Mouse (Mus musculus): ENCODE data around the gene Acsl1. TPM values are rescaled to one million over a fixed set of nuclear protein-coding genes. Genes with fewer than 3 reads are reported as not detected.

Acsl1 gene
- total RNA-seq, 2 experiments from 2014 or later: 41.4 to 45.8 TPM

- H3K4me3 ChIP-seq: no peak overlapping the region
- intact Hi-C loops (cut with DNase I): no loop called here
- no peak for DNase-seq (ENCODE audit: extremely low spot score in 1 of 2, low spot score in 2 of 2)
- TF ChIP-seq CTCF (IDR thresholded peaks at IDR 0.05): no peak
- H3K27ac ChIP-seq: no peak overlapping the region
Observed at GRCm38 (mm10) chr8:46493495-46494170, 22.8 kb downstream of the Acsl1 start.

- intact Hi-C loops (cut with DNase I): no loop called here
- TF ChIP-seq CTCF (IDR thresholded peaks at IDR 0.05): no peak
- no peak overlapping the region for H3K4me3 ChIP-seq
- DNase-seq (ENCODE audit: extremely low spot score in 1 of 2, low spot score in 2 of 2): no peak
- H3K27ac ChIP-seq: no peak overlapping the region
Observed at GRCm38 (mm10) chr8:46496852-46497251, 26.0 kb downstream of the Acsl1 start.

- no peak for DNase-seq (ENCODE audit: extremely low spot score in 1 of 2, low spot score in 2 of 2)
- Histone ChIP-seq H3K27ac (no peak overlapping the region), H3K4me3 (no peak overlapping the region)
- intact Hi-C loops (cut with DNase I): no loop called here
- TF ChIP-seq CTCF (IDR thresholded peaks at IDR 0.05): no peak
Observed at GRCm38 (mm10) chr8:46497314-46498011, 26.6 kb downstream of the Acsl1 start.

GRCm38 (mm10) chr8:46499376-46500061 lies 28.7 kb downstream of the Acsl1 start:
- Histone ChIP-seq H3K27ac (no peak overlapping the region), H3K4me3 (no peak overlapping the region)
- no peak for DNase-seq (ENCODE audit: extremely low spot score in 1 of 2, low spot score in 2 of 2)
- TF ChIP-seq CTCF (IDR thresholded peaks at IDR 0.05): no peak
- intact Hi-C loops (cut with DNase I): no loop called here

DNA sequence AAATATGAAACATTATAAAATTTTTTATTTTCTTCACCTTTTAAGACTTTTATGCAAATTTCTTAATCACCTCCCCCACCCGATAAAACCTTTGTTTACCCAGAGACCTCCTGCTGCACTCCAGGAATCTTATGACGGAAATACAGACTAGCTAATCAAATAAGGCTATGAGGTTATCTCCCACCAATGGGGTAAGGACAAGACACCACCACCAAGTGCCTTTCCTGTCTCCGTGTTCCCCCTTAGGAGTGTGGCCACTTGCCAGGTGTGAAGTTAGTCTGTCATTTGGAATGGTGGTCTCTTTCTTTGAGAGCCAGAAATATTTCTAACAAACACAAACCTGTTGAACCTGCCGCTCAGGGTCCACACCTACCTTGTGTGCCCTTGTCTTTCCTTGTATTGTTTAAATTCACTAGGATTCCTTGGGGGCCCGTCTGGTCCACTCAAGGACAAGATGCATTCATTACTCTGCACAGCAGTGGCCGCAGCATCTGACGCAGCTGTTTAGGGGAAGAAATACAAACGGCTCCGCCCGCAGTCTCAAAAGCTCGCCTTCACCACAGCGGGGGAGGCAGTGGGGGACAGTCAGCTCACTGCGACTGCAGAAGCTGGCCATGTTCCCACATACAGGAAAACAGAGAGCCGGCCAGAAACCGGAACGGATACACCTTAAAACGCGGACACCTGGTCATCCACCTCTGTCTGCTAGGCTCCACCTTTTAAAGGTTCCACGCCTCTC lies 31.7 kb downstream of the Acsl1 start:
- TF ChIP-seq CTCF (IDR thresholded peaks at IDR 0.05): no peak
- no peak overlapping the region for H3K27ac ChIP-seq
- intact Hi-C loops (cut with DNase I): no loop called here
- no peak for DNase-seq (ENCODE audit: extremely low spot score in 1 of 2, low spot score in 2 of 2)
- peak overlapping the region; percentile 23; the same call in 1 of the 2 replicates for H3K4me3 ChIP-seq

- peak overlapping the region; percentile 23; the same call in 1 of the 2 replicates for H3K4me3 ChIP-seq
Observed at GRCm38 (mm10) chr8:46503072-46503695, 32.3 kb downstream of the Acsl1 start.

DNA sequence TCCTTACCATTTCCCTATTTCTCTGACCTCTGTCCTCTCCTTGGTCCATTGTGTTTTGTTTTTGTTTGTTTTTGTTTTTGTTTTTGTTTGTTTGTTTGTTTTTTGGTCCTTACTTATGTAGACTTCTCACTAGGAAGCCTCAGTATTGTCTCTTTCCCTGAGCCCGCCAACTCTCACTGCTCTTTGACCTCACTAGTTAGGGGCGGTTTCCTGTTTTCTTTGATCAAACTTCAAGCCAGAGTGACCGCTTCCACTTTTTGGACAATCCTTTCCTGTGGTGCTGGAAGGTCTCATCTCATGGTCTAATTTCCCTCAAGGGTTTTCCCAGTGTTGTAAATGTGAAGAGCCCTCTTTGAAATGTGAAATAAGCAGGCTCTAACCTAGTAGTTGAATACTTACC lies 33.4 kb downstream of the Acsl1 start:
- intact Hi-C loops (cut with DNase I): no loop called here
- H3K27ac ChIP-seq: no peak overlapping the region
- DNase-seq (ENCODE audit: extremely low spot score in 1 of 2, low spot score in 2 of 2): no peak
- no peak for TF ChIP-seq CTCF (IDR thresholded peaks at IDR 0.05)
- H3K4me3 ChIP-seq: no peak overlapping the region

More at GRCm38 (mm10) chr8:46503072-46503695, 32.3 kb downstream of the Acsl1 start:
- no peak for TF ChIP-seq CTCF (IDR thresholded peaks at IDR 0.05)
- H3K27ac ChIP-seq: no peak overlapping the region
- no peak for DNase-seq (ENCODE audit: extremely low spot score in 1 of 2, low spot score in 2 of 2)
- intact Hi-C loops (cut with DNase I): no loop called here

DNA sequence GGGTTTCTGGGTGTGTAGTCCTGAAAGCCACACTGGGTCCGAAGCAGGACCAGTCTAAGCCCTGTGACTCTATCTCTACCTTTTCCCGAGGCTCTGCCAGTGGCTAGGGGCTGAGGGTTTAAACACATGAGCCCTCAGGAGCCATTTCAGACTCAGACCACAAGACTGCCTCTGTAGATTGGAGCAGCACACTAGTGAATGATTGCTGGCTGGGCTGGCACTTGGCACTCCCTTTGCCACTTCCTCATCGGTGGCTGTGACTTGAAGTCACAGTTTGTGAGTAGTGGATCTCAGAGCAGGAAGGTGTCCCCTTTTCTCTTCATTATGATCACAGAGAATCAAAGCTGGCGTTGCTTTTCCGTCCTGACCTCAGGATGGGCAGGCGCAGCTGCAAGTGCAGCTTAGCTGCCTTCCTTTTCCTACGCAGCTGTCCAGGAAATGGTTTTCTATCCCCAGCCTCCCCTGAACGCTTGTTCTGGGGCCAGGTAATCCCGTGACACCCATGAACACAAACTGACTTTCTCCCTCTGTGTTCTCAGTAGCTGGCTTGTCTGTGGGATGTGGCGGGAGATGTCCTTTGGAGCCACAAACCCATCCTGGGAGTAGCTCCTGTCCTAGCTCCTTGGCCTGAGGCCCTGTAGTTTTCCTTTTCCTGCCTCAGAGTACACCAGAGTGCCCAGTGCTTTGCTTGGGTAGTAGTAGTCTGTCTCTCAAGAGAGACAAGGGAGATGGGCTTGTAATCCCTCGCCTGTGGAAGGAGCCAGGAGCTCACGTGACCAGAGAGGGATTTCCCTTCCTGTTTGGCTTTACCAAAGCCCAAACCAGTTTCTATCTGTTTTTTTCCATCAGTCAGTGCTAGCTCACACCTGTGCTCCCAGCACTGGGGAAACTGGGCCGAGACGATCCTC lies 37.9 kb downstream of the Acsl1 start:
- no peak for TF ChIP-seq CTCF (IDR thresholded peaks at IDR 0.05)
- intact Hi-C loops (cut with DNase I): no loop called here
- no peak for DNase-seq (ENCODE audit: extremely low spot score in 1 of 2, low spot score in 2 of 2)
- Histone ChIP-seq H3K4me3 (no peak overlapping the region), H3K27ac (no peak overlapping the region)

- intact Hi-C loops (cut with DNase I): no loop called here
- TF ChIP-seq CTCF (IDR thresholded peaks at IDR 0.05): no peak
Observed at GRCm38 (mm10) chr8:46509474-46509873, 38.6 kb downstream of the Acsl1 start.

GRCm38 (mm10) chr8:46511336-46511735 lies 40.5 kb downstream of the Acsl1 start:
- DNase-seq (ENCODE audit: extremely low spot score in 1 of 2, low spot score in 2 of 2): no peak
- TF ChIP-seq CTCF (IDR thresholded peaks at IDR 0.05): no peak
- intact Hi-C loops (cut with DNase I): no loop called here

More at GRCm38 (mm10) chr8:46509474-46509873, 38.6 kb downstream of the Acsl1 start:
- DNase-seq (ENCODE audit: extremely low spot score in 1 of 2, low spot score in 2 of 2): no peak
- Histone ChIP-seq H3K27ac (no peak overlapping the region), H3K4me3 (no peak overlapping the region)

More at GRCm38 (mm10) chr8:46511336-46511735, 40.5 kb downstream of the Acsl1 start:
- Histone ChIP-seq H3K4me3 (no peak overlapping the region), H3K27ac (no peak overlapping the region)
